Mouse (Mus musculus) C2C12 (cell line): ENCODE measurements around the gene Ypel2. TPM values are rescaled to one million over a fixed set of nuclear protein-coding genes. Genes with fewer than 3 reads are reported as not detected.

Experiments
- H3K27me3 ChIP-seq: one replicate; pipeline ENCODE4 v1.6.1; 2011; ENCODE audit not compliant: control insufficient read depth, insufficient read depth, insufficient read length
- H3K36me3 ChIP-seq: one replicate; pipeline ENCODE4 v1.6.1; 2011; ENCODE audit not compliant: control insufficient read depth, insufficient read depth
- H3K4me3 ChIP-seq: one replicate; pipeline ENCODE4 v1.5.1; 2011; ENCODE audit warnings: mild to moderate bottlenecking, control low read depth; ENCODE audit not compliant: poor library complexity, insufficient read depth, severe bottlenecking
- H3K79me2 ChIP-seq: one replicate; pipeline ENCODE4 v1.6.1; 2011; ENCODE audit not compliant: control insufficient read depth, insufficient read depth
- H3K79me3 ChIP-seq: one replicate; pipeline ENCODE4 v1.6.1; 2011; ENCODE audit warnings: low read depth, control low read depth
- H3ac ChIP-seq: one replicate; pipeline ENCODE3; 2011; ENCODE audit warnings: low read depth; ENCODE audit not compliant: control insufficient read depth, insufficient read length
- CEBPB ChIP-seq: IDR thresholded peaks from one replicate; pipeline ENCODE4 v1.6.1; 2011; ENCODE audit warnings: low read depth, mild to moderate bottlenecking, control low read depth, moderate library complexity
- CTCF ChIP-seq: IDR thresholded peaks from one replicate; pipeline ENCODE4 v1.5.1; 2011; ENCODE audit not compliant: control insufficient read depth, insufficient read depth, insufficient read length
- FOSL1 ChIP-seq: IDR thresholded peaks from one replicate; pipeline ENCODE4 v1.8.0; 2011; ENCODE audit warnings: mild to moderate bottlenecking, low read length; ENCODE audit not compliant: poor library complexity, insufficient read depth, severe bottlenecking
- MAX ChIP-seq: IDR thresholded peaks from one replicate; pipeline ENCODE4 v1.6.1; 2011; ENCODE audit warnings: mild to moderate bottlenecking, control low read depth
- MYOD1 ChIP-seq: IDR thresholded peaks from one replicate; pipeline ENCODE4 v1.6.1; 2011; ENCODE audit warnings: low read depth; ENCODE audit not compliant: control insufficient read depth, insufficient read length
- MYOG ChIP-seq: IDR thresholded peaks from one replicate; pipeline ENCODE4 v1.6.1; 2011; ENCODE audit not compliant: control insufficient read depth, insufficient read length; ENCODE audit errors: extremely low read depth
- USF1 ChIP-seq: IDR thresholded peaks from one replicate; pipeline ENCODE4 v1.6.1; 2011; ENCODE audit warnings: low read depth, mild to moderate bottlenecking, control low read depth, moderate library complexity
- long read RNA-seq, 2 experiments: library from polyadenylated mRNA; unstranded; transcript quantifications; one replicate each; pipeline ENCODE4 v2.0.0; 2019 to 2020
- polyA plus RNA-seq: library from polyadenylated mRNA; unstranded; fragments of >200 nt; fragmentation: generic; extraction: Trizol; gene quantifications from one replicate; pipeline ENCODE4 v1.2.1, GENCODE M21; 2012; ENCODE audit warnings: missing spikeins

Ypel2 gene
- 0.14 TPM for polyA plus RNA-seq
- long read RNA-seq, experiment 1, full-length matches to known transcripts = 2 of 4 reads
- long read RNA-seq, experiment 1, partial matches to known transcripts = 0 of 4 reads
- long read RNA-seq, experiment 1, other reads (novel, unspliced or antisense) = 2 of 4 reads
- long read RNA-seq, experiment 2 = 0 reads

DNA sequence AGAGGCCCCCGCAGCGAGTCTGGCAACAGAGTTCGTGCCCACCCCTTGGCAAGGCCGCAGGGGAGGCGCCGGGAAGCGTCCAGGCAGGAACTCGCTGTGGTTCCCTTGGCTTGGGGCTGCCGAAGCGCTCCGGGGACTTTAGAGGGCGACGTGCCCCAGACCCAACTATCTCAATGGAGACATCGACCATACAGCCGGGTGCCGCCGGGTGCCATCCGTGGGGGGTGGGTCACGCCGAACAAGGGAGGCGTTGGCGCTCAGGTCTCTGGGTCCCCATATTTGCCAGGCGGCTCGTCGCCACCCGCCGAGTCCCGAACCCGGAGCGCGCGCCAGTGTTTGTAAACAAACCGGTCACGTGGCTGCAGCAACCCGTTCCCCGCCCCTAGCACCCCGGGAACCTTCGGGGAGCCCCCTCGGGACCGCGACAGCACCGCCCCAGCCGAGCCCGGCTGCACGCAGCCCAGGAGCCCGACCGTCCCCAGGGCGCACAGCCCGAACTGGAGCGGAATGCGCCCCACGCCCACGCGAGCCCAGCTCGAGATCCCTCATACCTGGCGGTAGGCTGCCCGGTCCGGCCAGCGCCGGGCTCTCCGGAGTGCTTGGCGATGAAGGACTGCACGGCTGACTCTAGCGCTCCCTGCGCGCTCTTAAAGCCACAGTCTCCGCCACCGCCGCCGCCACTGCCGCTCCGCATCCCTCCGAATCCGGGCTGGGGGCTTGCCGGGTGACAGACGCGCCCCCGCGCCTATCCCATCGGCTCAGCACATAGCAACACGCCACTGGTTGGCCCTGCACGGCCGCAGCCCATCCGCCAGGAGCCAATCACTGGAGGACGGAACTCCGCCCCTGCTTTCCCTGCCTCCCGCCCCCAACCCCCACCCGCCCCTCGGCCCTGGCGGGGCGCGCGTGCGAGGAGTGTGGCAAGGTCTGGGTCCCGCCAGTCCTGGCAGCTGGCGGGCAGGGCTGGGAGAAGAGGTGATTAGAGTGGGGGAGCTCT, at the start of gene Ypel2:
Gene Ypel2 (minus strand): TSS at position 667 of the 997 bp plus-strand sequence.
- peak within 1 kb of the TSS; percentile 50 for H3ac ChIP-seq
- no peaks in the 10 kb centered on the region for H3K79me3 ChIP-seq
- H3K79me2 ChIP-seq = no peaks in the 10 kb centered on the region
- no peak for TF ChIP-seq CTCF
- peak; percentile 70 for TF ChIP-seq USF1
- no peaks in the 10 kb centered on the region for H3K36me3 ChIP-seq
- no peaks in the 10 kb centered on the region for H3K27me3 ChIP-seq
- H3K4me3 ChIP-seq = peak within 1 kb of the TSS; percentile 49

DNA sequence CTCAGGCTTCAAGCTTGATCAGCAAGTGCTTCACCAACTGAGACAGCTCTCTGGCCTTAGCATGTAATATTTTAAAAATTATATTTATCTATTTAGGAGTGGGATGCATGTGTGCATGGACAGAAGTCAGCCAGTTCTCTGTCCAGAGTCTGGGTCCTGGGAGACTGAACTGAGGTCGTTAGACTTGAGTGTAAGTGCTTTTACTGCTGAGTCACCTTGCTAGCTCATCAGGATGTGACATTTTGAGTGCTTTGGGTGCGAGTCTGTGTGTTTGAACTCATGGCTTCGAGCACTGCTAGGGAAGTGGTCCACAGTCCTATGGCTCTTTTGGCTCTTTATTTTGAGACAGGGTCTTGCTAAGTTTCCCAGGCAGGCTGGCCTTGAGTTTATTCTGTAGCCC, 49.5 kb upstream of the Ypel2 start:
- H3K79me2 ChIP-seq = no peaks in the 10 kb centered on the region
- TF ChIP-seq MYOG (no peak), USF1 (no peak), CEBPB (no peak), MYOD1 (no peak), CTCF (no peak), MAX (no peak), FOSL1 (no peak)
- no peak overlapping the region for H3ac ChIP-seq
- H3K4me3 ChIP-seq = no peak overlapping the region
- no peaks in the 10 kb centered on the region for H3K79me3 ChIP-seq
- H3K36me3 ChIP-seq = no peaks in the 10 kb centered on the region
- H3K27me3 ChIP-seq = no peaks in the 10 kb centered on the region

DNA sequence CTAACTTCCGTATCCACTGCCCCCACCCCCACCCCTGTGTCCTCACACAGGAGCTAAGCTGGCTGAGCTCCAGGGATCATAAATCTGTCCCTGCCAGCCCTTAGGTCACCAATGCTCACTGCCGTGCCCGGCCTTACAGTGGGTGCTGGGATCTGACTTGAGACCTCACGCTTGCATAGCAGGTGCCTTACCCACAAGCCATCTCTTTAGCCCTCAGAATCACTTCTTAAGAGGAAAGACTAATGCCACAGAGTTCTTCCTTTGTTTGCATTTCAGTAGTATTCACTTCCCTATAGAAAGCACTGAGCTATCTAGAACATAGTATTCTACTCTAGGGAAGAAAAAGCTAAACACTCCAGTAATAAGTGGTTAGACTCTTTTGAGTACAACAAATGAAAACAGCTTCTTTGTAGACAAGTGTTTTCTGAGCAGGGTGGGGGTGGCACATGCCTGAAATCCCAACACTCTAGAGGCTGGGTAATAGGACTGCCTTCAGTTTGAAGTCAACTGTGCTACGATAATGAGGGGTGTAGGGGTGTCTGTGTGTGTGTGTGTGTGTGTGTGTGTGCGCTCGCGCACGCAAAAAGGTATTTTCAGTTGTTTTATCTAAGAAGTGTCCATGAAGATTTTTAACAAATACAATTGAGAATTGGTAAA, 45.9 kb upstream of the Ypel2 start:
- no peak for TF ChIP-seq CEBPB
- no peak for TF ChIP-seq FOSL1
- TF ChIP-seq USF1 = no peak
- no peak for TF ChIP-seq MYOG
- no peak for TF ChIP-seq MAX
- no peak for TF ChIP-seq MYOD1
- TF ChIP-seq CTCF = no peak
- H3K79me3 ChIP-seq = no peaks in the 10 kb centered on the region
- no peaks in the 10 kb centered on the region for H3K27me3 ChIP-seq
- H3ac ChIP-seq = no peak overlapping the region
- H3K79me2 ChIP-seq = no peaks in the 10 kb centered on the region
- no peaks in the 10 kb centered on the region for H3K36me3 ChIP-seq
- H3K4me3 ChIP-seq = no peak overlapping the region

DNA sequence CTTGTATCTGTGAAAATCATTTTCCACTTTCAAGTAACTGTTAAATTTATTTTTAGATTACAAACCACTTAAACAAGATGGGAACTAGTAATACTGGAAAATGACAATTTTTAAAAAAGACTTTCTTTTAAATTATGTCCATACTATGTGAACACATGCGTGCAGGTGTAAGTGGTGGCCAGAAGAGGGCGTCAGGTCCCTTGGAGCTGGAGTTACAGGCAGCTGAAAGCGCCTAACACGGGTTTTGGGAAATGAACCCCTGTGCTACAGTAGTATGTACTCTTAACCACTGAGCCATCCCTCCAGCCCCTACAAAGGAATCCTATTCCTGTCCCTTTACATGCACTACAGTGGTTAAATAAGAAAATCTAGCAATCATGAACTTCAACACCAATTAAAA, 42.7 kb upstream of the Ypel2 start:
- no peak for TF ChIP-seq USF1
- no peak for TF ChIP-seq CTCF
- no peak for TF ChIP-seq MYOD1
- no peak for TF ChIP-seq CEBPB
- TF ChIP-seq FOSL1 = no peak
- TF ChIP-seq MYOG = no peak
- no peak for TF ChIP-seq MAX

DNA sequence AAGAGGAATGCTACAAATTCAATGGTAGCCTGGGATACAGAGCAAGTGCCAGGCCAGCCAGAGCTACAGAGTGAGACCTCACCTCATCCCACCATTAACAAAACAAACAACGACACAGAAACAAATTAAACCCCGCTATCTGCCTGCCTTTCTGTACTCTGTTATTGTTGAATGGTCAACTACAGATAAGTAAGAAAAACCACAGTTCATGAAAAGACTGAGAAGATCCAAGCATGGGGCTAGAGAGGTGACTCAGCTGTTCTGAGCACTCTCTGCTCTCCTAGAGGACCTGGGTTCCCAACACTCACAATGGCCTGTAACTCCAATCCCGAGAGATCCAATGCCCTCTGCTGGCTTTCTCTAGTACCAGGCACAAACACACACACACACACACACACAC, 34.7 kb upstream of the Ypel2 start:
- Histone ChIP-seq H3K36me3 (no peaks in the 10 kb centered on the region), H3K79me3 (no peaks in the 10 kb centered on the region), H3K27me3 (no peaks in the 10 kb centered on the region), H3K4me3 (no peak overlapping the region), H3K79me2 (no peaks in the 10 kb centered on the region), H3ac (no peak overlapping the region)
- TF ChIP-seq MYOG (no peak), FOSL1 (no peak)

More for the DNA sequence above, 42.7 kb upstream of the Ypel2 start:
- H3K79me3 ChIP-seq = no peaks in the 10 kb centered on the region
- H3K4me3 ChIP-seq = no peak overlapping the region
- no peaks in the 10 kb centered on the region for H3K27me3 ChIP-seq
- H3ac ChIP-seq = no peak overlapping the region
- H3K36me3 ChIP-seq = no peaks in the 10 kb centered on the region
- no peaks in the 10 kb centered on the region for H3K79me2 ChIP-seq
